Comparison of ENCODE assay signal across 13 mouse cellular contexts in genomic region chr11:75956651-75957050, GRCm38 (mm10). TPM values are rescaled to one million over a fixed set of nuclear protein-coding genes. Genes with fewer than 3 reads are reported as not detected.
"Had no signal": no experiment of that assay in that cellular context is flagged by ENCODE, and none has a peak within 500 bp of the region (broad histone marks: within the 10 kb centered on the region; RNA-seq: fewer than 3 reads in every experiment).

No protein-coding gene starts in this region.

- H3K4me2 ChIP-seq: limb, embryonic 12.5 days; midbrain, embryonic 15.5 days had no signal

- H3K36me3 ChIP-seq: limb, embryonic 12.5 days; midbrain, embryonic 10.5 days; midbrain, embryonic 15.5 days had no signal

- H3K27ac ChIP-seq: hindbrain, postnatal 0 days; limb, embryonic 12.5 days; liver, embryonic 14.5 days; midbrain, embryonic 10.5 days; midbrain, embryonic 15.5 days; stomach, postnatal 0 days had no signal

- ATAC-seq: hindbrain, postnatal 0 days; midbrain, embryonic 15.5 days had no signal

- H3K9me3 ChIP-seq: limb, embryonic 12.5 days; midbrain, embryonic 10.5 days; midbrain, embryonic 15.5 days had no signal

- DNase-seq: kidney, adult 8-10 months; kidney, postnatal 25 days; layer of hippocampus, adult 9-11 months; liver; lung, adult 18-20 months; right cerebral cortex, postnatal 14 days; thymus, postnatal 25 days had no signal

- H3K9ac ChIP-seq: limb, embryonic 12.5 days; liver, embryonic 14.5 days; midbrain, embryonic 15.5 days had no signal

- H3K4me3 ChIP-seq: limb, embryonic 12.5 days; midbrain, embryonic 10.5 days; midbrain, embryonic 15.5 days had no signal

- H3K27me3 ChIP-seq: limb, embryonic 12.5 days; midbrain, embryonic 15.5 days had no signal

- H3K4me1 ChIP-seq: limb, embryonic 12.5 days; midbrain, embryonic 15.5 days had no signal

RNA-seq across cellular contexts. Expression of gene 1700016K19Rik, which starts 43.1 kb away (rescaled TPM):
- polyA plus RNA-seq: liver, embryonic 14.5 days had no signal
